Mouse (Mus musculus): Measurements from ENCODE around the gene Cnot10. TPM values are rescaled to one million over a fixed set of nuclear protein-coding genes. Genes with fewer than 3 reads are reported as not detected.

Cnot10 gene
- total and polyA plus RNA-seq, 3 experiments, result 42.4 to 143 (median 46.9) TPM

GRCm38 (mm10) chr9:114584183-114585016, 55.6 kb downstream of the Cnot10 start:
- peak; percentile 77 for DNase-seq (ENCODE audit: low read depth, low spot score)
- Histone ChIP-seq H3K9ac (ENCODE audit: control insufficient read depth, low read depth, low read length, poor library complexity, severe bottlenecking) (peak overlapping the region; percentile 27; the same call in 1 of the 2 replicates), H3K27ac (ENCODE audit: control insufficient read depth, low read depth, low read length) (peak overlapping the region; percentile 59)
- TF ChIP-seq MAX (IDR thresholded peaks at IDR 0.05; ENCODE audit: low read length) (no peak), CHD2 (IDR thresholded peaks at IDR 0.05; ENCODE audit: low read length) (no peak), USF2 (IDR thresholded peaks at IDR 0.05; ENCODE audit: borderline replicate concordance in 1 of 2, insufficient read depth in 1 of 2, low read depth in 1 of 2, low read length in 2 of 2) (no peak), SIN3A (IDR thresholded peaks at IDR 0.05; ENCODE audit: low read length) (no peak; the same call in 1 of the 2 replicates), GATA1 (IDR thresholded peaks at IDR 0.05; ENCODE audit: low read depth, low read length) (no peak; the same call in 1 of the 2 replicates), ETS1 (IDR thresholded peaks at IDR 0.05; ENCODE audit: low read depth, low read length) (no peak; the same call in 1 of the 2 replicates), POLR2AphosphoS5 (IDR thresholded peaks at IDR 0.05; ENCODE audit: borderline replicate concordance, low read depth, low read length) (no peak), POLR2AphosphoS2 (IDR thresholded peaks at IDR 0.05; ENCODE audit: low read length) (0 out of 2 replicates have a peak, but pooled peaks have one; percentile 12), CHD1 (IDR thresholded peaks at IDR 0.05; ENCODE audit: low read depth, low read length) (no peak), ZMIZ1 (IDR thresholded peaks at IDR 0.05; ENCODE audit: low read depth, low read length) (no peak), KAT2A (conservative IDR thresholded peaks at IDR 0.05; ENCODE audit: low read depth, low read length) (no peak), ELF1 (IDR thresholded peaks at IDR 0.05; ENCODE audit: low read depth, low read length) (no peak), ZNF384 (IDR thresholded peaks at IDR 0.05; ENCODE audit: low read depth, low read length) (no peak), CTCF (IDR thresholded peaks at IDR 0.05 in 2 of 3, conservative IDR thresholded peaks at IDR 0.05 in 1 of 3; ENCODE audit: control insufficient read depth in 1 of 3, insufficient read depth in 1 of 3, low read depth in 2 of 3, low read length in 3 of 3, poor library complexity in 1 of 3, severe bottlenecking in 1 of 3) (no peak), TBP (IDR thresholded peaks at IDR 0.05; ENCODE audit: low read depth, low read length) (no peak), HCFC1 (IDR thresholded peaks at IDR 0.05; ENCODE audit: low read depth, low read length) (no peak), MYC (IDR thresholded peaks at IDR 0.05; ENCODE audit: low read depth, low read length) (no peak), NRF1 (IDR thresholded peaks at IDR 0.05; ENCODE audit: insufficient read depth, low read depth, low read length, poor library complexity, severe bottlenecking) (no peak), ZKSCAN1 (IDR thresholded peaks at IDR 0.05; ENCODE audit: low read depth, low read length) (no peak), SMC3 (IDR thresholded peaks at IDR 0.05; ENCODE audit: low read depth, low read length) (no peak), TCF12 (IDR thresholded peaks at IDR 0.05; ENCODE audit: low read depth, low read length) (peak; percentile 30; the same call in 1 of the 2 replicates), TAL1 (IDR thresholded peaks at IDR 0.05; ENCODE audit: low read length) (no peak), ZC3H11A (IDR thresholded peaks at IDR 0.05; ENCODE audit: low read depth, low read length) (no peak), NELFE (IDR thresholded peaks at IDR 0.05; ENCODE audit: low read depth, low read length) (no peak), USF1 (IDR thresholded peaks at IDR 0.05; ENCODE audit: low read depth, low read length) (no peak), MAFK (IDR thresholded peaks at IDR 0.05; ENCODE audit: borderline replicate concordance, low read depth, low read length) (no peak), GABPA (IDR thresholded peaks at IDR 0.05; ENCODE audit: low read depth, low read length) (no peak), MYB (IDR thresholded peaks at IDR 0.05; ENCODE audit: low read depth, low read length) (no peak), JUND (IDR thresholded peaks at IDR 0.05; ENCODE audit: low read depth, low read length) (no peak), BHLHE40 (IDR thresholded peaks at IDR 0.05; ENCODE audit: borderline replicate concordance, low read depth, low read length) (0 out of 2 replicates have a peak, but pooled peaks have one; percentile 5), E2F4 (IDR thresholded peaks at IDR 0.05; ENCODE audit: borderline replicate concordance, low read depth, low read length) (no peak), UBTF (IDR thresholded peaks at IDR 0.05; ENCODE audit: borderline replicate concordance, insufficient read depth, low read depth, low read length) (no peak), RCOR1 (IDR thresholded peaks at IDR 0.05; ENCODE audit: low read depth, low read length) (peak; percentile 75), MAZ (IDR thresholded peaks at IDR 0.05; ENCODE audit: low read depth, low read length) (peak; percentile 82; the same call in 1 of the 2 replicates), EP300 (IDR thresholded peaks at IDR 0.05; ENCODE audit: low read depth in 1 of 2, low read length in 2 of 2) (peak in 1 of 2 experiments; percentile 43; a peak in 3 of 4 replicates)

More at GRCm38 (mm10) chr9:114584183-114585016, 55.6 kb downstream of the Cnot10 start:
- H3K4me3 ChIP-seq (ENCODE audit: control insufficient read depth in 1 of 2, insufficient read depth in 1 of 2, low read depth in 2 of 2, low read length in 2 of 2), result peak overlapping the region; percentile 56 to 82
- H3K27me3 ChIP-seq (ENCODE audit: control insufficient read depth in 1 of 2, insufficient read depth in 2 of 2, low read length in 2 of 2), result no peaks in the 10 kb centered on the region
- H3K36me3 ChIP-seq (ENCODE audit: control insufficient read depth in 1 of 2, insufficient read depth in 2 of 2, low read length in 2 of 2), result peaks cover 0 to 5% of the 10 kb centered on the region in 2 experiments; a peak in 2 of 4 replicates
- H3K79me2 ChIP-seq (ENCODE audit: control insufficient read depth, insufficient read depth, low read length, poor library complexity), result no peaks in the 10 kb centered on the region
- peaks cover 0 to 14% of the 10 kb centered on the region in 2 experiments; a peak in 1 of 4 replicates for H3K4me1 ChIP-seq (ENCODE audit: control insufficient read depth in 1 of 2, insufficient read depth in 2 of 2, low read length in 2 of 2)
- H3K9me3 ChIP-seq (replicated peaks; ENCODE audit: insufficient read depth, low read length), result no peaks in the 10 kb centered on the region
